Mouse (Mus musculus): ENCODE data around the gene Cldn20. TPM values are rescaled to one million over a fixed set of nuclear protein-coding genes. Genes with fewer than 3 reads are reported as not detected.
A peak's percentile ranks its signal among the peaks of the same experiment; 100 is the strongest.

Cldn20 gene
- polyA plus RNA-seq, 2 experiments from 2014 or later, result not detected

GRCm38 (mm10) chr17:3530549-3530948 lies 1.8 kb upstream of the Cldn20 start:
- no peak for ATAC-seq

- no peak for ATAC-seq
Measured at GRCm38 (mm10) chr17:3531641-3532040, 713 bp upstream of the Cldn20 start.

- ATAC-seq, result peak; percentile 40
Measured at GRCm38 (mm10) chr17:3533425-3533824, 1.1 kb downstream of the Cldn20 start.

GRCm38 (mm10) chr17:3540304-3540703 lies 8.0 kb downstream of the Cldn20 start:
- no peak for ATAC-seq

GRCm38 (mm10) chr17:3541033-3541432 lies 8.7 kb downstream of the Cldn20 start:
- no peak for ATAC-seq

GRCm38 (mm10) chr17:3547725-3548124 lies 15.4 kb downstream of the Cldn20 start:
- ATAC-seq, result no peak

- no peak for ATAC-seq
Measured at GRCm38 (mm10) chr17:3556251-3556650, 23.9 kb downstream of the Cldn20 start.

- peak; percentile 96 for ATAC-seq
Measured at GRCm38 (mm10) chr17:3557331-3558311, 25.3 kb downstream of the Cldn20 start, which contains the start of gene Tfb1m. Gene Tfb1m (minus strand): TSS chr17:3557781.

GRCm38 (mm10) chr17:3558356-3558870 lies 26.1 kb downstream of the Cldn20 start:
- ATAC-seq, result no peak

GRCm38 (mm10) chr17:3560534-3560933 lies 28.2 kb downstream of the Cldn20 start:
- ATAC-seq, result no peak

GRCm38 (mm10) chr17:3562405-3562804 lies 30.1 kb downstream of the Cldn20 start:
- no peak for ATAC-seq

GRCm38 (mm10) chr17:3570876-3571275 lies 38.5 kb downstream of the Cldn20 start:
- ATAC-seq, result no peak

Other genes starting within 250 kb of the Cldn20 start
- 1 to 10 TPM; 1.0 to 1.7 TPM for gene Tiam2, start 206.0 kb upstream of the Cldn20 start, polyA plus RNA-seq (2017; shearing (Covaris generic))
- 1 to 10 TPM; 6.0 to 8.9 TPM for gene Tfb1m, start 25.2 kb downstream of the Cldn20 start, polyA plus RNA-seq (2017; shearing (Covaris generic))
- gene Nox3, start 163.7 kb downstream of the Cldn20 start, polyA plus RNA-seq (2017; shearing (Covaris generic)), result not detected

Measured in activated CD4-positive, CD25-positive, alpha-beta regulatory T cell, adult 4 months (primary cell).